Mouse (Mus musculus) hindbrain, embryonic 10.5 days (tissue): Measurements from ENCODE around the gene Farp1. TPM values are rescaled to one million over a fixed set of nuclear protein-coding genes. Genes with fewer than 3 reads are reported as not detected.
A peak's percentile ranks its signal among the peaks of the same experiment; 100 is the strongest.

Source experiments
- DNase-seq: peaks from one replicate; pipeline ENCODE4 v3.0.0-alpha.2; 2017; ENCODE audit warnings: low spot score
- H3K27ac ChIP-seq: fragments of 300-500 bp; sonication (generic); 2 replicates; pipeline ENCODE4 v1.5.1; 2016; ENCODE audit warnings: mild to moderate bottlenecking, moderate library complexity
- H3K27me3 ChIP-seq: fragments of 300-500 bp; sonication (generic); 2 replicates; pipeline ENCODE4 v1.6.1; 2016; ENCODE audit warnings: mild to moderate bottlenecking; ENCODE audit not compliant: poor library complexity, insufficient read depth, severe bottlenecking
- H3K36me3 ChIP-seq: fragments of 300-500 bp; sonication (generic); 2 replicates; pipeline ENCODE4 v1.6.1; 2016; ENCODE audit warnings: mild to moderate bottlenecking, moderate library complexity
- H3K4me1 ChIP-seq: fragments of 300-500 bp; sonication (generic); replicated peaks from 2 replicates; pipeline ENCODE4 v1.6.1; 2016; ENCODE audit warnings: mild to moderate bottlenecking
- H3K4me3 ChIP-seq: fragments of 300-500 bp; sonication (generic); 2 replicates; pipeline ENCODE4 v1.5.1; 2016; ENCODE audit warnings: mild to moderate bottlenecking, moderate library complexity
- H3K9me3 ChIP-seq: fragments of 300-500 bp; sonication (generic); 2 replicates; pipeline ENCODE4 v1.6.1; 2016; ENCODE audit warnings: mild to moderate bottlenecking, moderate library complexity
- WGBS: fragments of 180-500 bp; shearing (Covaris S2); methylation state at CpG from one replicate; pipeline ENCODE4 v1.1.7; 2016; 5-methylcytosine and 5-hydroxymethylcytosine counted together
- polyA plus RNA-seq: library from polyadenylated mRNA; unstranded; fragments of >200 nt; fragmentation: Nextera tagmentation; extraction: Ambion mirVana; gene quantifications from 2 replicates; pipeline ENCODE4 v1.2.1, GENCODE M21; 2016

The Farp1 gene
- polyA plus RNA-seq, 1 experiment from 2014 or later: 25.2 TPM

GRCm38 (mm10) chr14:121310325-121311080 is 275.5 kb downstream of the Farp1 start:
- Histone ChIP-seq H3K27me3 (no peaks in the 10 kb centered on the region), H3K4me1 (peaks cover 15% of the 10 kb centered on the region), H3K4me3 (no peak overlapping the region), H3K27ac (no peak overlapping the region), H3K9me3 (no peaks in the 10 kb centered on the region), H3K36me3 (no peaks in the 10 kb centered on the region; the same call in 1 of the 2 replicates)
- 84% methylated on average over 6 of the region's 6 CpGs for WGBS
- no peak for DNase-seq

- Histone ChIP-seq H3K27me3 (no peaks in the 10 kb centered on the region), H3K36me3 (no peaks in the 10 kb centered on the region; the same call in 1 of the 2 replicates), H3K4me3 (no peak overlapping the region), H3K27ac (no peak overlapping the region), H3K9me3 (no peaks in the 10 kb centered on the region), H3K4me1 (peaks cover 16% of the 10 kb centered on the region)
- 92% methylated on average over 2 of the region's 2 CpGs for WGBS
- DNase-seq: no peak
Measured at GRCm38 (mm10) chr14:121311083-121311482, 276.1 kb downstream of the Farp1 start.

GRCm38 (mm10) chr14:121313283-121313682 is 278.3 kb downstream of the Farp1 start:
- no peak for DNase-seq
- peaks cover 34% of the 10 kb centered on the region for H3K4me1 ChIP-seq
- WGBS: 95% methylated on average over 10 of the region's 10 CpGs
- no peaks in the 10 kb centered on the region for H3K27me3 ChIP-seq
- no peak overlapping the region for H3K4me3 ChIP-seq
- H3K9me3 ChIP-seq: no peaks in the 10 kb centered on the region
- no peaks in the 10 kb centered on the region for H3K36me3 ChIP-seq
- H3K27ac ChIP-seq: no peak overlapping the region

GRCm38 (mm10) chr14:121314934-121315333 is 279.9 kb downstream of the Farp1 start:
- Histone ChIP-seq H3K9me3 (no peaks in the 10 kb centered on the region), H3K27me3 (no peaks in the 10 kb centered on the region), H3K4me1 (peaks cover 32% of the 10 kb centered on the region), H3K27ac (no peak overlapping the region), H3K4me3 (no peak overlapping the region), H3K36me3 (no peaks in the 10 kb centered on the region)
- WGBS: 87% methylated on average over 3 of the region's 3 CpGs
- DNase-seq: no peak

GRCm38 (mm10) chr14:121316136-121316535 is 281.1 kb downstream of the Farp1 start:
- WGBS: 71% methylated on average over 5 of the region's 5 CpGs
- peaks cover 4% of the 10 kb centered on the region; the same call in 1 of the 2 replicates for H3K9me3 ChIP-seq
- DNase-seq: no peak
- H3K4me3 ChIP-seq: no peak overlapping the region
- H3K27me3 ChIP-seq: no peaks in the 10 kb centered on the region
- H3K27ac ChIP-seq: no peak overlapping the region
- H3K36me3 ChIP-seq: no peaks in the 10 kb centered on the region
- peaks cover 22% of the 10 kb centered on the region for H3K4me1 ChIP-seq

- Histone ChIP-seq H3K27ac (0 out of 2 replicates have a peak overlapping the region, but pooled peaks have one; percentile 17), H3K4me1 (peaks cover 22% of the 10 kb centered on the region), H3K27me3 (no peaks in the 10 kb centered on the region), H3K4me3 (no peak overlapping the region), H3K9me3 (peaks cover 5% of the 10 kb centered on the region; the same call in 1 of the 2 replicates), H3K36me3 (0 out of 2 replicates have a peak, but pooled peaks cover 2% of the 10 kb centered on the region)
- 80% methylated on average over 13 of the region's 13 CpGs for WGBS
- DNase-seq: no peak
Measured at GRCm38 (mm10) chr14:121316631-121317311, 281.8 kb downstream of the Farp1 start.

- no peaks in the 10 kb centered on the region for H3K27me3 ChIP-seq
- H3K4me1 ChIP-seq: peaks cover 22% of the 10 kb centered on the region
- DNase-seq: no peak
- 0 out of 2 replicates have a peak, but pooled peaks cover 4% of the 10 kb centered on the region for H3K36me3 ChIP-seq
- 89% methylated on average over 3 of the region's 3 CpGs for WGBS
- no peak overlapping the region for H3K4me3 ChIP-seq
- H3K9me3 ChIP-seq: peaks cover 5% of the 10 kb centered on the region; the same call in 1 of the 2 replicates
- H3K27ac ChIP-seq: 0 out of 2 replicates have a peak overlapping the region, but pooled peaks have one; percentile 17
Measured at GRCm38 (mm10) chr14:121317312-121317671, 282.3 kb downstream of the Farp1 start.

- no peak for DNase-seq
- H3K9me3 ChIP-seq: peaks cover 5% of the 10 kb centered on the region; the same call in 1 of the 2 replicates
- H3K36me3 ChIP-seq: 0 out of 2 replicates have a peak, but pooled peaks cover 12% of the 10 kb centered on the region
- H3K4me3 ChIP-seq: no peak overlapping the region
- H3K27me3 ChIP-seq: no peaks in the 10 kb centered on the region
- WGBS: 90% methylated on average over 5 of the region's 5 CpGs
- H3K4me1 ChIP-seq: peaks cover 29% of the 10 kb centered on the region
- H3K27ac ChIP-seq: no peak overlapping the region
Measured at GRCm38 (mm10) chr14:121318382-121318781, 283.4 kb downstream of the Farp1 start.

GRCm38 (mm10) chr14:121322150-121322549 is 287.1 kb downstream of the Farp1 start:
- Histone ChIP-seq H3K4me1 (peaks cover 19% of the 10 kb centered on the region), H3K27ac (no peak overlapping the region), H3K9me3 (peaks cover 5% of the 10 kb centered on the region; the same call in 1 of the 2 replicates), H3K4me3 (no peak overlapping the region), H3K27me3 (no peaks in the 10 kb centered on the region), H3K36me3 (0 out of 2 replicates have a peak, but pooled peaks cover 15% of the 10 kb centered on the region)
- WGBS: 89% methylated on average over 5 of the region's 5 CpGs
- DNase-seq: no peak

- Histone ChIP-seq H3K27ac (no peak overlapping the region), H3K9me3 (peaks cover 5% of the 10 kb centered on the region; the same call in 1 of the 2 replicates), H3K36me3 (0 out of 2 replicates have a peak, but pooled peaks cover 15% of the 10 kb centered on the region), H3K4me1 (peaks cover 20% of the 10 kb centered on the region), H3K4me3 (no peak overlapping the region), H3K27me3 (no peaks in the 10 kb centered on the region)
- WGBS: 86% methylated on average over 7 of the region's 7 CpGs
- no peak for DNase-seq
Measured at GRCm38 (mm10) chr14:121322641-121323040, 287.6 kb downstream of the Farp1 start.

- Histone ChIP-seq H3K9me3 (peaks cover 5% of the 10 kb centered on the region; the same call in 1 of the 2 replicates), H3K27me3 (no peaks in the 10 kb centered on the region), H3K36me3 (0 out of 2 replicates have a peak, but pooled peaks cover 15% of the 10 kb centered on the region), H3K27ac (no peak overlapping the region), H3K4me3 (no peak overlapping the region), H3K4me1 (peaks cover 16% of the 10 kb centered on the region)
- 90% methylated on average over 17 of the region's 17 CpGs for WGBS
- DNase-seq: no peak
Measured at GRCm38 (mm10) chr14:121324521-121325330, 289.7 kb downstream of the Farp1 start.

GRCm38 (mm10) chr14:121326432-121326831 is 291.4 kb downstream of the Farp1 start:
- WGBS: 87% methylated on average over 2 of the region's 2 CpGs
- no peaks in the 10 kb centered on the region for H3K9me3 ChIP-seq
- H3K27ac ChIP-seq: no peak overlapping the region
- no peak overlapping the region for H3K4me3 ChIP-seq
- DNase-seq: no peak
- peaks cover 16% of the 10 kb centered on the region for H3K4me1 ChIP-seq
- 0 out of 2 replicates have a peak, but pooled peaks cover 15% of the 10 kb centered on the region for H3K36me3 ChIP-seq
- H3K27me3 ChIP-seq: no peaks in the 10 kb centered on the region
